Mouse (Mus musculus): ENCODE measurements around the gene Zfp385b. TPM values are rescaled to one million over a fixed set of nuclear protein-coding genes. Genes with fewer than 3 reads are reported as not detected.
"Not testable (repeated sequence)": the region's sequence is repeated elsewhere in the genome, so short reads cannot be mapped to it uniquely, and the experiment has no call there.

Zfp385b gene
- polyA plus RNA-seq, 1 experiment from 2014 or later = not detected

DNA sequence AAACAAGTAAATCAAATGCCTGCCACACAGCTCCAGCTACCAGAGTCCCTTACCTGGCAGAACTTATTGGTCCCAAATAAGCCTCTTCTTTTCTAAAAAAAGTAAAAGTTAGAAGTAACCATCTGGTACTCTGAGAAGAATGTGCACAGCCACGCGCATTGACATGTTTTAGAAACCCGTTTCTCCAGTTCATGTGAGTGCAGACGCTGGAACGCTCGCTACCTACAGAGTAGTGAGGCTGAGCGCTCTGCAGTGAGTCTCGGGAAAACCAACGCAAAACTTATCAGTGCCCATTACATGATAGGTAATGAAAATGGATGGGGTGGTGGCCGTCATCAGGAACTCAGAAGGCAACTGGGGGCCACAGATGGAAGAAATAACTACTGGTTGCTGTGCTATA, 338.2 kb downstream of the Zfp385b start:
- Histone ChIP-seq H3K27ac (no peak overlapping the region), H3K4me3 (ENCODE audit: inconsistent target) (no peak overlapping the region), H3K79me2 (ENCODE audit: inconsistent target) (no peaks in the 10 kb centered on the region), H3K36me3 (ENCODE audit: inconsistent target) (no peaks in the 10 kb centered on the region)
- WGBS (ENCODE audit: missing documents) = 93% methylated on average over 10 of the region's 10 CpGs

DNA sequence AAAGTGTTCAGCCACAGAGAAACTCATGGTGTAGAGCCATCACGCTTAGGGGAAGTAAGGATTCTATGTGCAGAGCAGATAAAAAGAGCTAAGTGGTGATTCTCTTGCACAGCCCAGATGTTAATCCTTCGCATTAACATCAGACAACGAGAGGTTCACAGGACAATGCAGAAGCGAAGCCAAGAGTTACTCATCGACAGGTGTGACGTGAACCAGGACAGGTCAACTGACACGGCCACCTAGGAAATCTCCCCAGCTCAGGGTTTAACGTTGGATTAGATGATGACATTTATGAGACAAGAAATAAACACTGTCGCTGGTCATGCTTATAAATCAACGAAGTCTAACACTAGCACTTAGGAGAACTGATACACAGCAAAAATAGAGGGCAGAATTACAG, 341.9 kb downstream of the Zfp385b start:
- Histone ChIP-seq H3K79me2 (ENCODE audit: inconsistent target) (no peaks in the 10 kb centered on the region), H3K27ac (no peak overlapping the region), H3K4me3 (ENCODE audit: inconsistent target) (no peak overlapping the region), H3K36me3 (ENCODE audit: inconsistent target) (no peaks in the 10 kb centered on the region)
- 86% methylated on average over 10 of the region's 10 CpGs for WGBS (ENCODE audit: missing documents)

DNA sequence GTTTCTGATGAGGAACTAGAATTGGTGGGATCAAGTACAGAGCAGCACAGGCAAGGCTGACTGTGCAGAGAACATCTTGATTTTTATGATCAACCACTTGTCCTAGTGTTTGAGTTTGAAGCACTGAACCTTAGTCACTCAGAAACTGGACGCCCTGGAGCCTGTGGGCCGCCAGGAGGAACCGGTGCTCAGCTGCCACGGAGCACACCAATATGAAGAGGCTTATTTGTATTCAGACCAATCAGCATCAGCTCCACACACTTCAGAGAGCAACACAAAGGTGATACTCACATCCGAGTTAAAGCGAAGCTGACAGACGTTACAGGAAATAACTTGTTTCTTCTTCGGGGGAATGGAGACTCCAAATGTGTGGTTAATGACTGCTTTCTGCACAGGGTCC, 343.0 kb downstream of the Zfp385b start:
- no peak overlapping the region for H3K4me3 ChIP-seq (ENCODE audit: inconsistent target)
- WGBS (ENCODE audit: missing documents) = 89% methylated on average over 8 of the region's 8 CpGs
- no peaks in the 10 kb centered on the region for H3K36me3 ChIP-seq (ENCODE audit: inconsistent target)
- H3K27ac ChIP-seq = no peak overlapping the region
- no peaks in the 10 kb centered on the region for H3K79me2 ChIP-seq (ENCODE audit: inconsistent target)

DNA sequence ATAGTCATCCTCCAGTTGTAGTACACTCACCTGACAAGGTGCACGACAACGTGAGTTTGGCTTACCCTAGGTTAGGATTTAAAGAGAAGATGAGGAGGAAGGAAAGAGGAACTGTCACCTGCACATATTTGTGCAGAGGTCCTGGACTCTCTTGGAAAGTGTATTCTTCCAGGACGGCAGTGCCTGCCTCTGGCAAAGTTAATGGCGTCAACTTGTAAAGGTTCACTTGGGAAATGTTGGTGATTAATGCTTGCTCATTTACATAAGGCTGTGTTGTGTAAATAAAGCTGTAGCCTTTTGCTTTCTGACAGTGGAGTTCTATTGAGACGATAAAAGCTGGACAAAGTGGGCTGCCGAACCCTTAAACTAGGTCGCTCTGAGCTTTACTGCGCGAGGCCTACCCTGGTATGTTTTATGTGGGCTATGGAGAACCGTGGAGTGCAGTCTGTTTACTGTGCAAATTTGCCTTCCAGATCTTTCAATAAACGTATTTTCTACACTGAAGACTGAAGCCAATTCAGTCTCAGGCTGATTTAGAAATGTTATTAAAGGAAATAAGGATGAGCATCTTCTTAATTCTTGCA, 347.1 kb downstream of the Zfp385b start:
- no peak overlapping the region for H3K4me3 ChIP-seq (ENCODE audit: inconsistent target)
- WGBS (ENCODE audit: missing documents) = 93% methylated on average over 11 of the region's 11 CpGs
- H3K27ac ChIP-seq = no peak overlapping the region
- H3K36me3 ChIP-seq (ENCODE audit: inconsistent target) = no peaks in the 10 kb centered on the region
- no peaks in the 10 kb centered on the region for H3K79me2 ChIP-seq (ENCODE audit: inconsistent target)

DNA sequence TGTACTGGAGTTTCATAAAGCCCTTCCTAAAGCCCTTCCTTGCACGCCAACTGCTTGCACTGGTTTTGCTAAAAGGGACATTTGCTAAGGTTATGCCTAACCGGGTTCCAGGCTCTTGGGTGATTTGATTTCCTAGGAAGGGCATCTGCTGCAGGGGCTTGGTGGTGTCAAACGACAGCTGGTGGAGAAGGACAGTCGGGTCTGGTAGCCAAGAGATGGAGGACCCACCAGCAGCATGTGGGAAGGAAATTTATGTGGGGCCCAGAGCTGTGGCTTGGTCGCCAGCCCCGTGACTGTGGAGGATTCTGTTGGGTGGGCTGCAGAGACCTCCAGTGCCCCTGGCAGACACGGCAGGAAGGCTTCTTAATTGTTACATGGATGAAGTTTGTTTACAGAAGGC, 348.7 kb downstream of the Zfp385b start:
- Histone ChIP-seq H3K27ac (no peak overlapping the region), H3K79me2 (ENCODE audit: inconsistent target) (no peaks in the 10 kb centered on the region), H3K4me3 (ENCODE audit: inconsistent target) (no peak overlapping the region), H3K36me3 (ENCODE audit: inconsistent target) (no peaks in the 10 kb centered on the region)
- WGBS (ENCODE audit: missing documents) = 74% methylated on average over 7 of the region's 7 CpGs

DNA sequence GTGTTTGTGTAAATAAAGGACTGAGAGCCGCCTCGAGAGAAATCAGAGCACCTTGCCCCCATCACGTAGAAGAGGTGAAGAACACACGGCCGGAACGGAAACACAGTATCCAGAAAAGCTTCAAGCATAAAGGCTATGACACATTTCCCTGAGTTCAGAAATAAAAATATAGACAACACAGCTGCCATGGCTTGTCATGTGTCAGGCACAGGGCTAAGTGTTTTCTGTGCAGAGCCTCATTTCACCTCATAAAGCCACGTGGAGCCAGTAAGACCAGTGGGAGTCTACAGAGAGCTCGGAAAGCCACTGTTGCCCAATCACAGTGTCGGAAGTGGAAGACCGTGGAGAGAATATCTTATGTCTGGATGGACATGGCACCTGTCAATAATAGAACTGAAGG, 358.0 kb downstream of the Zfp385b start:
- Histone ChIP-seq H3K79me2 (ENCODE audit: inconsistent target) (no peaks in the 10 kb centered on the region), H3K36me3 (ENCODE audit: inconsistent target) (no peaks in the 10 kb centered on the region), H3K4me3 (ENCODE audit: inconsistent target) (no peak overlapping the region), H3K27ac (no peak overlapping the region)
- WGBS (ENCODE audit: missing documents) = 91% methylated on average over 10 of the region's 10 CpGs

DNA sequence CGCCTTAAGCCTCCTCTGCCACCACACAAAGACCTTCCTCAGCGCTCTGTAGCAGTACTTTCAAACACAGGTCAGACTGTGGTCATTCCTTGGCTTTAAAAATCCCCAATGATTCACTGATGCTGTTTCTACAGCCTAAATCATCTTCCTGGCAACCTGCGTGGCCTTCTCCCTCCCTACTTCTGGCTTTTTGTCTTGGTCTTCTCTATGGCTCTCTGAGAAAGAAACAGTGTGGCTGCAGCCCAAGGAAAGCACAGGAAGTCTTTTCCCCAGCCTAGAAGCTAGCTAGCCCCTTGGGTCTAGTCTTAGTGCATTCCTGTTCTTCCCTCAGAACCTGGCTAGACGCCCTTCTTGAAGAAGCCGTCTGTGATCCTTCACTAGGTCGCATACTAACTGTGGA, 359.4 kb downstream of the Zfp385b start:
- Histone ChIP-seq H3K27ac (no peak overlapping the region), H3K4me3 (ENCODE audit: inconsistent target) (no peak overlapping the region), H3K36me3 (ENCODE audit: inconsistent target) (no peaks in the 10 kb centered on the region), H3K79me2 (ENCODE audit: inconsistent target) (no peaks in the 10 kb centered on the region)
- WGBS (ENCODE audit: missing documents) = 89% methylated on average over 6 of the region's 6 CpGs

DNA sequence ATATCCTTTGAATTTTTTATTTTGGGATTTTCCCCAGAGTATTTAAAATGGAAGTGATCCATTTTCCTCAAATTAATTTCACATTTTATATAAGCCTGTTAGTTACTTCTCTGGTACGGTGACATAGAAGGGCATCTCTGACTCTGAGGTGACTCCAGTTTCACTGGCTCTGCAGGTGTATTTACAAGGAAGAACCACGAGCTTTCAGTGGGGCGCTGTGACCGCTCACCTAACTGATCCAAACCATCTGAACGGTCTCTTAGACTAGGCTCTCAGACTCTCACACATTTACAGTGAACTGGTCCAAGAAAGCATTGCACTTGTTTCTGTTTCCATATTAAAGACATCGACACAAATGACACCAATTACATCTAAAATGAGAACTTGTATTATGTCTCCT, 361.0 kb downstream of the Zfp385b start:
- 92% methylated on average over 6 of the region's 6 CpGs for WGBS (ENCODE audit: missing documents)

DNA sequence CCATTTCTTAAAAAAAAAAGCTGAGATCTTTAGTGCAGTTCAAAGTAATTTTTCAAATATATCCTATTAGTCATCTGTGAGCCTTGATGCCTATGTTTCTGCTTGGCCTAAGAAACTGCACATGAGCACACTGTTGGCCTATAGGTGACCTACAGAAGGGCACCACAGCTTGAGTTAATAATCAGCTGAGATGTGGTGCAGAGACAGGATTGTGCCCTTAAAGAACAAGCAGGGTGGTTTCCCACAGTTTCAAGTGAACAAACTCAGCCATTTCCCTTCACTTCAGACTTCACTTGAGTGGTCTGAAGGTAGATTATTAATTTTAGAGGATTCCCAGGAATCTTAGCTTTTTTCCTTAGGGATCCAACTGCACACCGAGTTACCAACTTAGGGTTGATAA, 362.3 kb downstream of the Zfp385b start:
- Histone ChIP-seq H3K79me2 (ENCODE audit: inconsistent target) (no peaks in the 10 kb centered on the region), H3K4me3 (ENCODE audit: inconsistent target) (no peak overlapping the region), H3K27ac (no peak overlapping the region), H3K36me3 (ENCODE audit: inconsistent target) (no peaks in the 10 kb centered on the region)
- 88% methylated on average over 1 of the region's 1 CpGs for WGBS (ENCODE audit: missing documents)

More for the DNA sequence above, 361.0 kb downstream of the Zfp385b start:
- H3K79me2 ChIP-seq (ENCODE audit: inconsistent target) = no peaks in the 10 kb centered on the region
- no peaks in the 10 kb centered on the region for H3K36me3 ChIP-seq (ENCODE audit: inconsistent target)
- H3K27ac ChIP-seq = no peak overlapping the region
- H3K4me3 ChIP-seq (ENCODE audit: inconsistent target) = no peak overlapping the region

DNA sequence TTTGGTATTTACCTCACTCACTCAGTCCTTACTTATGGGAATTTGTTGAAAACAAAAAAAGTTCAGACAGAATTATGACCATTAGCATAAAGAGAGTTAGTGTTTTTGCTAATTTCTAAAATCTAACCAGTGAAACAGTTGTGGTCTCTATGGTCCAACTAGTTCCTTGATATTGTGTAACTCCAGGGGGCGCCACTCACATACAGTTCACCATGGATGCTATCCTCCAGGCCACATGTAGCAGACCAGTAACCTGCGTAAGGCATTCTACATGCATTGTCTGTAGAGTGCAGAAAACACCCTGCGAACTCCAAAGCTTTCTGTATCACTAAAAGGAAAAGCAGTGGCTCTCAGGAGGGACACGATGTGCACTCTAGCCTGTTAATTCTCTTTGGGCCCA, 362.8 kb downstream of the Zfp385b start:
- Histone ChIP-seq H3K36me3 (ENCODE audit: inconsistent target) (no peaks in the 10 kb centered on the region), H3K4me3 (ENCODE audit: inconsistent target) (no peak overlapping the region), H3K79me2 (ENCODE audit: inconsistent target) (no peaks in the 10 kb centered on the region), H3K27ac (no peak overlapping the region)
- WGBS (ENCODE audit: missing documents) = 47% methylated on average over 4 of the region's 4 CpGs

DNA sequence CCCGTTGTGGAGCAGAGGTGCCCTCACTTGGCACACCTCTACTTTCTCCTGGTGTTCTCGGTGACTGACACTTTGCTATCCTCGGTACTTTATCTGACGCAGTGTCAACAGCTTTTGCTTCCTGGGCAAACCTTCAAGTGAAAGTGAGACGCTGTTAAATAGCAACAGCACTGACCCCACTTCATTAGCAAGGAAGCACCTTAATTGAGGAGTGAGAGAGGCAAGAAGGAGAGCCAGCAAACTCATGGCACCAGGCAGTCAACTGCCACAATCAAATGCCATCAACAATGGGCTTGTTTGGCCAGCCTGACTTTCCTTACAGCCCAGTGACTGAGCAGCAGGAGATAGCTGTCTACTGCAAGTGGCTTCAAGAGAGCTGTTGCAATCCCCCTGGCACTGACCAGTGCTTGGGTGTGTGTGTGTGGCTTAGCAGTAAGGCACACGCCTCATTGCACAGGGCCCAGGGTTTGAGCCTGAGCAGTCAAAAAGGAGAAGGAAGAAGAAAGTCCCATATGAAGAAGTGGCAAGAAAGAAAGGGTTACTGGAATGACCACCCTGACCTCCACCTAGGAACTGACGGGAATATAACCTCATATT, 365.0 kb downstream of the Zfp385b start:
- WGBS (ENCODE audit: missing documents) = 53% methylated on average over 7 of the region's 7 CpGs
- Histone ChIP-seq H3K36me3 (ENCODE audit: inconsistent target) (no peaks in the 10 kb centered on the region), H3K79me2 (ENCODE audit: inconsistent target) (no peaks in the 10 kb centered on the region), H3K27ac (no peak overlapping the region), H3K4me3 (ENCODE audit: inconsistent target) (no peak overlapping the region)

DNA sequence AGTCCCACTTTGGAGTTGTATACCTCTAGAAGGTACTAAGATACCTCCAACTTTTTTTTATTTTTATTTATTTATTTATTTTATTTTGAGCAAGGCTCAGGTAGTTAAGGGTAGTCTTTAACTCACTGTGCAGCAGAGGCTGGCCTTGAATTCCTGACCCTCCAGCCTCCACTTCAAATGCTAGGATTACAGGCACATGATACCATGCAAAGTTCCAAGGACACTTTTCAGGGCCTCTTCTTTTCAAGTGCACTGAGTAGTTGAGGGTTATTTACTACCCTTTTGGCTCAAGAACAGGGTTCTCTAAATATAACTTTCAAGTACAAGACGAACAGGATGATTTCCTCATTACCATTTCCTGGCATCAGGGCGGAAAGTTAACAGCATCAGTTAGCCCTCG, 365.7 kb downstream of the Zfp385b start:
- no peaks in the 10 kb centered on the region for H3K36me3 ChIP-seq (ENCODE audit: inconsistent target)
- no peak overlapping the region for H3K27ac ChIP-seq
- no peak overlapping the region for H3K4me3 ChIP-seq (ENCODE audit: inconsistent target)
- no peaks in the 10 kb centered on the region for H3K79me2 ChIP-seq (ENCODE audit: inconsistent target)
- WGBS (ENCODE audit: missing documents) = 5% methylated on average over 3 of the region's 3 CpGs

DNA sequence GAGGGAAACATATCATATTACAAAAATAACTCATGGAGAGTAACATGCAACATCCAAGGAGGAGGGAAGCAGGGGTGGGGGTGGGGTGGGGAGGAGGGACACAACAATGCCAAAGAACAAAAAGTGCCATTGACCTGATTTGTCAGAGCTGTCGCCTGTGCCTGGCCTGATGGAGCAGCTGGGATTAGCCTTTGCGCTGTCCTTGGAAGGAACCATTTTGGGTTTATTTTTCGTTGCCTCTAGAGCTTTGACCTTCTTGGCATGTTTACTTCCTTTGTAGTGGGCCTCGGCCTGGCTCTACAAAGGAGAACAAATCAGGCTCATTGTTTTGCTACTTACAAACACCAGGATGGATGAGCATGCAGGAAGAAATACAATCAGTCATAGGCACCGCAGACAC, 369.4 kb downstream of the Zfp385b start:
- not testable (repeated sequence) for H3K4me3 ChIP-seq (ENCODE audit: inconsistent target); H3K79me2 ChIP-seq (ENCODE audit: inconsistent target); H3K27ac ChIP-seq; H3K36me3 ChIP-seq (ENCODE audit: inconsistent target)
- 90% methylated on average over 5 of the region's 5 CpGs for WGBS (ENCODE audit: missing documents)

DNA sequence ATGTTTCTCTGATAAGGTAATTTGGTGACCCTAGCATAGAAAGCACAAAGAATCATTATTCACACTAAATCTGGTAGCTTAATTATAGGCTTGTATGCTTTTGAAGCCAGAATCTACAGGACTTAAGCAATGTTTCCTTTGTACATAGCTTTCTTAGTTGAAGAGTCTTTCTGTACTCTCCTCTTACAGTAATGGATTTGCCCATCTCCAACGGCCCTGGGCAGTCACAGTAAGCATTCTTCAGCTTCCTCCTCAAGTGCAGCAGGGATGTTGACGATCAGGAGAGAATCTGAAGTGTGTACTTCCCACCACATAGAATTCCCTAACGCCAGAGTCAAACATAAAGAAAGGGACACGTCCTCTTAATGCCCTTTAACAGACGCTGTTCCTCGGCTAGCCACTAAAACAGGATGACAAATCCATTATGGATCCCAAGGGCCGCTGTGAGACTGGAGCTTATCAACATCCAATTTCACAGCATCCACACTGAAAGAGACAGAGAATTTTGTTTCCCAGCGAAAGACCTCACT, 370.4 kb downstream of the Zfp385b start:
- H3K36me3 ChIP-seq (ENCODE audit: inconsistent target) = no peaks in the 10 kb centered on the region
- H3K27ac ChIP-seq = no peak overlapping the region
- H3K79me2 ChIP-seq (ENCODE audit: inconsistent target) = no peaks in the 10 kb centered on the region
- 63% methylated on average over 6 of the region's 8 CpGs for WGBS (ENCODE audit: missing documents)
- no peak overlapping the region for H3K4me3 ChIP-seq (ENCODE audit: inconsistent target)

DNA sequence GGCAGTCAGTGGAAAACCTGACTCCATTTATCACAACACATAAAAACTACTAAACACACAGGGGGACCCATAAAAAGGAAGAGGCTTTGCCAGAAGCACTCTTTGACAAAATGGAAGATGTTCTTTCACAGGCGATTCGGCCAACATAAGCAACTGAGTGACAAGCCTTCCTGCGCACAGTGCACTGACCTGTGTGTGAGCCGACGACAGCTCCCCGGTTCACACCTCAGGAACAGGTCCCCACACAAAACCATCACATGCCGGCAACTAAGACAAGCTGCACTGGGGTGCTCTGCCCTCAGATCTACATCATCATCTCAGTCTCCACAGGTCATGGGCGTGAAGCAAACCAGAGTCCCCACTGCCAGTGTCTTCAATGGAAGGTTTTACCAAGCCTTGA, 375.2 kb downstream of the Zfp385b start:
- Histone ChIP-seq H3K36me3 (ENCODE audit: inconsistent target) (no peaks in the 10 kb centered on the region), H3K27ac (no peak overlapping the region), H3K79me2 (ENCODE audit: inconsistent target) (no peaks in the 10 kb centered on the region), H3K4me3 (ENCODE audit: inconsistent target) (no peak overlapping the region)
- WGBS (ENCODE audit: missing documents) = 89% methylated on average over 8 of the region's 8 CpGs

DNA sequence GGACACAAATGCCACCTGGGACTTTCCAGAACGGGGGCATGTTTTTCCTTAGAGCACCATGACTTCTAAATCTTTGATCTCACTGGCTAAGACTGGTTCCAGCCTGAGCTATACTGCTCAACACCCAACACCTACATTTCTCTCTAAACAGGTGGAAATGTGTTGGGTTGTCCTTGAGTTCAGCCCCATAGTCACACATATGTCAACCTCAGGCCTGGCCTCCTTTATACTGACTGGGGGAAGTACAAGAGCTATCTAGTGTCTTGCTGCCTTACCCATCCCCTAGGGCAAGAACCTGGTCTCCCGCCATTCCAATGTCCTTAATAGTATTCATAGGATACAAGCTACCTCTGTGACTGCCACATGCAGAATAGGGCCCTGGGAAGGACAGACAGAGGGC, 378.8 kb downstream of the Zfp385b start:
- WGBS (ENCODE audit: missing documents) = 81% methylated on average over 2 of the region's 2 CpGs
- no peaks in the 10 kb centered on the region for H3K79me2 ChIP-seq (ENCODE audit: inconsistent target)
- H3K27ac ChIP-seq = no peak overlapping the region
- no peak overlapping the region for H3K4me3 ChIP-seq (ENCODE audit: inconsistent target)
- no peaks in the 10 kb centered on the region for H3K36me3 ChIP-seq (ENCODE audit: inconsistent target)

All from macrophage (primary cell).